Mouse (Mus musculus): ENCODE measurements around the gene Mpst. TPM values are rescaled to one million over a fixed set of nuclear protein-coding genes. Genes with fewer than 3 reads are reported as not detected.

The Mpst gene
- polyA plus RNA-seq, 1 experiment, result 6.4 TPM

DNA sequence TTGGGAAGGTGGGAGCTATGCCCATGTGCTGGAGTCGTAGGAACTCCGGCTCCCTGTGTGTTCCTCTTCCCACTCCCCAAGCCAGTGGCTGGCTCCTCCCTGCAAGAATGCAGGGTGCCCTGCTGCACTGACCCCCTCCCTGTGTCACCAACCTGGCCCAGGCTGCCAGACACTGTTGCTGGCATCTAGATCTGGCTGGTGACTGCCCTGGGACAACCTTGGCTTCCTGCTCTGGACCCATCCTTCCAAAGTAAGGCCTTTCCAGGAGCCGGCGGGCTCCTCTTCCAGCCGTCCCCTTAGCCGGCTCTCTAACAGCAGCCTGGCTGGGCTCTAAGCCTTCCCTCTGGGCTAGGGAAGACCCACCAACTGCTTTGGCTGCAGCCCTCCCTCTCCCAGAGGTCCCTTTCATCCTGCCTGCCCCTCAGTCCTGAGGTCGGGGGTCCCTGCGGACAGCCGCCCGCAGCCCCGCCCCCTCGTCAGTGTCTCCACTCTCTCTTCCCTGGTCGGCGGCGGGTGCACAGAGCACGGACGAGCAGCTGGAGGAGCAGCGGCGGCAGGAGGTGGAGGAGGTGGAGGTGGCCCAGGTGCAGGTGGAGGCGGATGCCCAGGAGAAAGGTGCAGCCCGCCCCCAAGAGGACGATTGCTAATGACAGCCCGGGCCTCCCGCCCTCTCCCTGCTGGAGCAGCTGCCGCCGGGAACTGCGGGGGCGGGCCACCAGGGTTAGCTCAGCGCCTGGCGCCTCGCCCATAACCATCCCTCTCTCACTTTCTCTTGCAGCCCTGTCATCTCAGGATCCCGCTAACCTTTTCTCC is 30.4 kb downstream of the Mpst start:
- H3K27me3 ChIP-seq (ENCODE audit: control insufficient read depth, insufficient read depth, low read length), result no peaks in the 10 kb centered on the region
- no peaks in the 10 kb centered on the region for H3K36me3 ChIP-seq (ENCODE audit: control insufficient read depth, insufficient read depth, low read length)
- peak overlapping the region; percentile 19; the same call in 1 of the 2 replicates for H3K27ac ChIP-seq (ENCODE audit: control insufficient read depth, insufficient read depth, low read depth, low read length)
- peaks cover 12% of the 10 kb centered on the region for H3K4me1 ChIP-seq (ENCODE audit: control insufficient read depth, insufficient read depth, low read length)
- H3K4me3 ChIP-seq (ENCODE audit: control insufficient read depth, low read depth, low read length), result peak overlapping the region; percentile 23
- peak; percentile 16; the same call in 1 of the 2 replicates for TF ChIP-seq CTCF (IDR thresholded peaks at IDR 0.05; ENCODE audit: control insufficient read depth, insufficient read depth, insufficient replicate concordance, low read depth, low read length)
- no peak for TF ChIP-seq POLR2A (IDR thresholded peaks at IDR 0.05; ENCODE audit: control insufficient read depth, low read depth, low read length)

DNA sequence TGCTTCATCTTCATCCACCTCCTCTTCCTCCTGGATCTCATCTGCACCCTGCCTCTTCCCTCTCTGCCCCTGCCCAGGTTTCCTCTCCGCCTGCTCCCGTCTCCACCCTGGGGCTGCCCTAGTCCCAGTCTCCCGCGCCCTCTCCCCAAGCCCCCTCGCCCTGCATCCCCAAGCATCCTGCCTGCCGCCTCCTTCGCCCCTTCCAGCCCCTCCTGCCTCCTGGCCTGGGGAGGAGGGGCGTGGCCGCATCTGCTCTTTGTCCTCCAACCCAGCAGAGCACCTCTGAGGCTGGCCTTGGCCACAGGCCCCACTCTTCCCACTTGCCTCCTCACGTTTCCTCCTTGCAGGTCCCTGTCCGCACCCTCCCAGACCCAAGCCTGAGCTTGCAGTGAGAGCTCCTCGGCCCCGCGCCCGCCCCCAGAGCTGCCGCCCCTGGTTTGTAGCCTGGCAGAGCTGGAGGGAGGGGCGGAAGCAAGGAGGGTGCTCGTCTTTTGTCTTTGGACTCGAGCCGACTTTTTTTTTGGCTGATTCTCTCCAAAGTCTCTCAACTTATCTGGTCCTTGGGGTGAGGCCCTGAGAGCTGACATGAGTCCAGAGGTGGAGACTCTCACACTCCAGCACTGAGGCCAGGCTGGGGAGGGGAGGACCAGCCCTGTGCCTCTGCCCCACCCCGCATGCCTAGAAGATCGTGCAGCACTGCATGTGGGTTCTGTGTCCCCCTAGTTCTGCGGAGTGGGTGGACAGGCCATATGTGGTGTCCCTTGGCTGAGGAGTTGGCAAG is 31.2 kb downstream of the Mpst start:
- H3K36me3 ChIP-seq (ENCODE audit: control insufficient read depth, insufficient read depth, low read length), result no peaks in the 10 kb centered on the region
- peaks cover 12% of the 10 kb centered on the region for H3K4me1 ChIP-seq (ENCODE audit: control insufficient read depth, insufficient read depth, low read length)
- TF ChIP-seq POLR2A (IDR thresholded peaks at IDR 0.05; ENCODE audit: control insufficient read depth, low read depth, low read length), result no peak
- TF ChIP-seq CTCF (IDR thresholded peaks at IDR 0.05; ENCODE audit: control insufficient read depth, insufficient read depth, insufficient replicate concordance, low read depth, low read length), result no peak
- H3K27me3 ChIP-seq (ENCODE audit: control insufficient read depth, insufficient read depth, low read length), result no peaks in the 10 kb centered on the region
- H3K4me3 ChIP-seq (ENCODE audit: control insufficient read depth, low read depth, low read length), result no peak overlapping the region
- peak overlapping the region; percentile 91 for H3K27ac ChIP-seq (ENCODE audit: control insufficient read depth, insufficient read depth, low read depth, low read length)

DNA sequence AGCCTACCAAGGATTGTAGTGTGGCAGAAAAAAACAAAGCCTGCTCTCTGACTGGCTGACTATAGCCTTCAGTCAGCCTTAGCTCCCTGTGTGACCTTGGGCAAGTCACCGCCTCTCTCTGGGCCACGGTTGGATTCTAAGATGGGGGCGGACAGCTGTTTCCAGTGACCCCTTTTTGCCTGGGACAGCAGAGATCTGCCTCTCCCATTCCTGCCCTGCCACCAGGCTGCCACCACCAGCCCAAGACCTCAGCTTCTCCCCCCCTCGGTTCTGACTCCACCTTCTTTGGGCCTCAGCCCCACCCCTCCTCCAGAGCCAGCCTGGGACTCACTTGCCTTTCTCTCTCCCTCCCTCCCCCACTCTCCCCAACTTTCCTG is 31.8 kb downstream of the Mpst start:
- H3K4me3 ChIP-seq (ENCODE audit: control insufficient read depth, low read depth, low read length), result no peak overlapping the region
- peaks cover 12% of the 10 kb centered on the region for H3K4me1 ChIP-seq (ENCODE audit: control insufficient read depth, insufficient read depth, low read length)
- H3K36me3 ChIP-seq (ENCODE audit: control insufficient read depth, insufficient read depth, low read length), result no peaks in the 10 kb centered on the region
- no peaks in the 10 kb centered on the region for H3K27me3 ChIP-seq (ENCODE audit: control insufficient read depth, insufficient read depth, low read length)
- TF ChIP-seq CTCF (IDR thresholded peaks at IDR 0.05; ENCODE audit: control insufficient read depth, insufficient read depth, insufficient replicate concordance, low read depth, low read length), result no peak
- TF ChIP-seq POLR2A (IDR thresholded peaks at IDR 0.05; ENCODE audit: control insufficient read depth, low read depth, low read length), result no peak
- H3K27ac ChIP-seq (ENCODE audit: control insufficient read depth, insufficient read depth, low read depth, low read length), result peak overlapping the region; percentile 91

DNA sequence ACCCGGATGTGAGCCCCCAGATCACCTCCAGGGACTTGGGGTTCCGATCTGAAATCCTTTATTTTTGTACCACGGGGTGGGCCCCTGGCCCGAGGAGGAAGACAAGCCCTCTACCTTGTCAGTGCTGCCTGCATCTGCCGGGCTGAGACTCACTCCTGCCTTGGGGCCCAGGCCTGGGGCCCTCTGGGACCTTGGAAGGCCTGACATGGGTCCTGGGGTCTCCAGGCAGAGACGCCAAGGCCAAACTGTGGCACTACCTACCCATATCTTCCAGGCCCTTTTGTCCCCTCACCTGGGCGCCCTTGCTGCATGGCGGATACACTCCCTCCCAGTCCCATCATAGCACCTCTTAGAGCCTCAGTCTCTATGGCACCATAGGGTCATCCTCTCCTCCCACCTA is 32.3 kb downstream of the Mpst start:
- no peak overlapping the region for H3K27ac ChIP-seq (ENCODE audit: control insufficient read depth, insufficient read depth, low read depth, low read length)
- TF ChIP-seq CTCF (IDR thresholded peaks at IDR 0.05; ENCODE audit: control insufficient read depth, insufficient read depth, insufficient replicate concordance, low read depth, low read length), result no peak
- no peaks in the 10 kb centered on the region for H3K36me3 ChIP-seq (ENCODE audit: control insufficient read depth, insufficient read depth, low read length)
- H3K4me1 ChIP-seq (ENCODE audit: control insufficient read depth, insufficient read depth, low read length), result peaks cover 12% of the 10 kb centered on the region
- H3K4me3 ChIP-seq (ENCODE audit: control insufficient read depth, low read depth, low read length), result no peak overlapping the region
- H3K27me3 ChIP-seq (ENCODE audit: control insufficient read depth, insufficient read depth, low read length), result no peaks in the 10 kb centered on the region

DNA sequence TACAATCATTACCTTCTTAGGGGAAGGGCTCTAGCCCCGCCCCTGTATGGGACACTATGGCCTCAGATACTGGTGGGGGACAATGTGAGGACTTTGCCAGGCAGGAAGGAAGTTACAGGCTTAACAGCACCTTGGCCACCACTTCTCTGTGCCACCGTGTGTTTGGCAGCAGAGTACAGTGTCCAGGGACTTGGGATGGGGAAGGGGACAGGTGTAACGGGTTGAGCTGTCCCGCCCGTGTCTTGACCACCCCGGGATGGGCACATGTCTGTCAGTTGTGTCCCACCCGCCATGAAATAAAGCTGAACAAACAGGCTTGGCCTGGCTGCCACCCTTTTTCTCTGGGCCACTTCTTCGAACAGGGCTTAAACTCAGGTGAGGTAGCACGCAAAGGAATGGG is 32.8 kb downstream of the Mpst start:
- TF ChIP-seq POLR2A (IDR thresholded peaks at IDR 0.05; ENCODE audit: control insufficient read depth, low read depth, low read length) (no peak), CTCF (IDR thresholded peaks at IDR 0.05; ENCODE audit: control insufficient read depth, insufficient read depth, insufficient replicate concordance, low read depth, low read length) (no peak)
- Histone ChIP-seq H3K4me1 (ENCODE audit: control insufficient read depth, insufficient read depth, low read length) (peaks cover 15% of the 10 kb centered on the region), H3K27me3 (ENCODE audit: control insufficient read depth, insufficient read depth, low read length) (no peaks in the 10 kb centered on the region), H3K4me3 (ENCODE audit: control insufficient read depth, low read depth, low read length) (no peak overlapping the region), H3K36me3 (ENCODE audit: control insufficient read depth, insufficient read depth, low read length) (no peaks in the 10 kb centered on the region), H3K27ac (ENCODE audit: control insufficient read depth, insufficient read depth, low read depth, low read length) (no peak overlapping the region)

DNA sequence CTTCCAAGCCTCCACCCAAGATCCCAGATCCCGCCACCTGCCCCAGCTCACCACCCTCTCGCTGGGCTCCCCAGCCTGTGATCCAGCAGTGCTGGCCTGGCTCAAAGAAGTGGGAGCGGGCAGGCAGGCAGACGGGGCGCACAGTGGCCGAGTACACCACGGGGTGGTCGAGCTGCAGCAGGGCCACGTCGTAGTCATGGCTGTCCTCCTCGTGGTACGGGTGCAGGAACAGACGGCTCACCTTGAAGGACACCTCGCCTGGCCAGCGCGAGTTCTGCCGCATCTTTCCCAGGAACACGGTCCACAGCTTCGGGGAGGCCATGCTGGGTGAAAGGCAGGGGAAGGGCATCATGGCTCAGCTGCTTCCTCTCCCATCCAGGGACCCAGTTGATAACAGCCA is 36.0 kb downstream of the Mpst start:
- Histone ChIP-seq H3K36me3 (ENCODE audit: control insufficient read depth, insufficient read depth, low read length) (no peaks in the 10 kb centered on the region), H3K4me3 (ENCODE audit: control insufficient read depth, low read depth, low read length) (no peak overlapping the region), H3K27ac (ENCODE audit: control insufficient read depth, insufficient read depth, low read depth, low read length) (no peak overlapping the region), H3K4me1 (ENCODE audit: control insufficient read depth, insufficient read depth, low read length) (peaks cover 14% of the 10 kb centered on the region), H3K27me3 (ENCODE audit: control insufficient read depth, insufficient read depth, low read length) (no peaks in the 10 kb centered on the region)
- no peak for TF ChIP-seq CTCF (IDR thresholded peaks at IDR 0.05; ENCODE audit: control insufficient read depth, insufficient read depth, insufficient replicate concordance, low read depth, low read length)
- no peak for TF ChIP-seq POLR2A (IDR thresholded peaks at IDR 0.05; ENCODE audit: control insufficient read depth, low read depth, low read length)

DNA sequence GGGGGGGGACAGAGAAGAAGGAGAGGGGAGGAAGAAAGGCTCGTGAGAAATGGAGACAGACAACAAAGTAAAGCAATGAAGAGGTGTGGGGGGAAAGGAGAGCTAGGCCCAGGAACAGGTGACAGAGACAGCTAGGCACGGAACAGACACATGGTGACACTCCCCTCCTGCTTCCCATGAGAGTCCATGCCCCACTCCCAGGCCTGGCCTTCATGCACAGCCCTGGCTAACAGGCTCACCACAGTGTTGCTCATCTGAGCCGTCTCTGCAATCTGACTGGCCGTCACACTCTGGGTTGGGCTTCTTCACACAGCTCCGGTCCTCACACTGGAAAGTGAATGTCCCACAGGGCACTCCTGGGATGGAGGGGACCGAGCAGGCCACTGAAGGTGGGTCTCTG is 37.6 kb downstream of the Mpst start:
- peaks cover 11% of the 10 kb centered on the region for H3K4me1 ChIP-seq (ENCODE audit: control insufficient read depth, insufficient read depth, low read length)
- H3K27me3 ChIP-seq (ENCODE audit: control insufficient read depth, insufficient read depth, low read length), result no peaks in the 10 kb centered on the region
- no peaks in the 10 kb centered on the region for H3K36me3 ChIP-seq (ENCODE audit: control insufficient read depth, insufficient read depth, low read length)
- H3K4me3 ChIP-seq (ENCODE audit: control insufficient read depth, low read depth, low read length), result no peak overlapping the region
- H3K27ac ChIP-seq (ENCODE audit: control insufficient read depth, insufficient read depth, low read depth, low read length), result peak overlapping the region; percentile 58; the same call in 1 of the 2 replicates
- TF ChIP-seq CTCF (IDR thresholded peaks at IDR 0.05; ENCODE audit: control insufficient read depth, insufficient read depth, insufficient replicate concordance, low read depth, low read length), result no peak

Measured in testis, adult 2 months (tissue).